ENCODE assay signal across 8 mouse cellular contexts in genomic region chr6:99485217-99485883, GRCm38 (mm10). TPM values are rescaled to one million over a fixed set of nuclear protein-coding genes. Genes with fewer than 3 reads are reported as not detected.
A peak's percentile ranks its signal among the peaks of the same experiment; 100 is the strongest.
DNase-seq lines count a peak whose midpoint lies in the region; ATAC-seq and TF ChIP-seq lines count a peak whose summit lies in the region.

No protein-coding gene starts in this region.

- H3K4me2 ChIP-seq in hindbrain, embryonic 11.5 days (replicated peaks; ENCODE audit: low read depth, low read length): no peak overlapping the region
- H3K4me2 ChIP-seq in lung, embryonic 14.5 days: peak overlapping the region; percentile 55

- no peaks in the 10 kb centered on the region for H3K27me3 ChIP-seq in hindbrain, embryonic 11.5 days (ENCODE audit: control insufficient read depth, insufficient read depth, low read length)
- H3K27me3 ChIP-seq in lung, embryonic 14.5 days (ENCODE audit: insufficient read depth, low read length): no peaks in the 10 kb centered on the region

- no peak for TF ChIP-seq CTCF in lung, embryonic 14.5 days (IDR thresholded peaks at IDR 0.05; ENCODE audit: low read depth)

- peaks cover 5% of the 10 kb centered on the region; the same call in 1 of the 2 replicates for H3K4me1 ChIP-seq in hindbrain, embryonic 11.5 days (replicated peaks; ENCODE audit: control insufficient read depth, insufficient read depth, low read length)
- peaks cover 35% of the 10 kb centered on the region for H3K4me1 ChIP-seq in lung, embryonic 14.5 days (ENCODE audit: insufficient read depth)

- H3K27ac ChIP-seq in hindbrain, embryonic 11.5 days (ENCODE audit: low read depth, low read length): peak overlapping the region; percentile 55; the same call in 1 of the 2 replicates
- peak overlapping the region; percentile 95 for H3K27ac ChIP-seq in lung, embryonic 14.5 days (ENCODE audit: low read depth)

- WGBS in hindbrain, embryonic 11.5 days: 53% methylated on average over 20 of the region's 20 CpGs
- WGBS in lung, embryonic 14.5 days: 25% methylated on average over 20 of the region's 20 CpGs

- no peaks in the 10 kb centered on the region for H3K9me3 ChIP-seq in hindbrain, embryonic 11.5 days (ENCODE audit: control insufficient read depth, low read length)
- no peaks in the 10 kb centered on the region for H3K9me3 ChIP-seq in lung, embryonic 14.5 days (ENCODE audit: low read depth, low read length)

- DNase-seq in ES-CJ7 (ENCODE audit: low read depth, low spot score): peak; percentile 17
- peak; percentile 24 for DNase-seq in cerebellum, adult 8-10 months
- DNase-seq in frontal cortex, postnatal 10 days (ENCODE audit: low spot score in 2 of 2): peak; percentile 62 to 72
- DNase-seq in hindbrain, embryonic 11.5 days (ENCODE audit: low spot score): peak; percentile 44
- peak; percentile 79 for DNase-seq in layer of hippocampus, adult 9-10 months (ENCODE audit: low spot score)
- peak; percentile 91 for DNase-seq in lung, embryonic 14.5 days
- peak; percentile 72 to 75 for DNase-seq in thymus, postnatal 10 days (ENCODE audit: low spot score in 2 of 2)

- H3K9ac ChIP-seq in hindbrain, embryonic 11.5 days (ENCODE audit: low read depth, low read length): no peak overlapping the region
- peak overlapping the region; percentile 31 for H3K9ac ChIP-seq in lung, embryonic 14.5 days

- no peaks in the 10 kb centered on the region for H3K36me3 ChIP-seq in hindbrain, embryonic 11.5 days (ENCODE audit: control insufficient read depth, insufficient read depth, low read length)
- H3K36me3 ChIP-seq in lung, embryonic 14.5 days (ENCODE audit: insufficient read depth): no peaks in the 10 kb centered on the region

- ATAC-seq in hindbrain, embryonic 11.5 days (ENCODE audit: low FRiP score): peak; percentile 76
- ATAC-seq in lung, embryonic 14.5 days (ENCODE audit: insufficient read depth): peak; percentile 98
- ATAC-seq in neutrophil, adult 5-6 weeks (ENCODE audit: extremely low read depth, insufficient number of reproducible peaks, low FRiP score, poor library complexity, severe bottlenecking): peak; percentile 53; the same call in 1 of the 2 replicates

- no peak overlapping the region for H3K4me3 ChIP-seq in hindbrain, embryonic 11.5 days (ENCODE audit: low read depth, low read length)
- H3K4me3 ChIP-seq in lung, embryonic 14.5 days (ENCODE audit: low read depth, low read length): peak overlapping the region; percentile 4; the same call in 1 of the 2 replicates

RNA-seq across cellular contexts. Expression of gene Foxp1, which starts 37.2 kb away (rescaled TPM):
- 81.5 and 91.9 TPM in 2 replicates for polyA plus RNA-seq in hindbrain, embryonic 11.5 days (2014; fragmentation: Nextera tagmentation; extraction: Ambion mirVana)
- 111 and 114 TPM in 2 replicates for polyA plus RNA-seq in lung, embryonic 14.5 days (2014; fragmentation: Nextera tagmentation; extraction: Ambion mirVana)
- 437 and 448 TPM in 2 replicates for total RNA-seq in neutrophil, adult 5-6 weeks (2017)

Comparison
In these comparisons a context has a peak if more than half of its experiments do, and no peak if none do; other contexts are left out.
1. DNase-seq: peak in every context shown above with its lines; median percentile 91 in lung, embryonic 14.5 days; 79 in layer of hippocampus, adult 9-10 months; 74 in thymus, postnatal 10 days; 67 in frontal cortex, postnatal 10 days; 44 in hindbrain, embryonic 11.5 days; 24 in cerebellum, adult 8-10 months; 17 in ES-CJ7.